Mouse (Mus musculus) gonadal fat pad, adult 2 months (tissue): Measurements from ENCODE around the gene Itm2c. TPM values are rescaled to one million over a fixed set of nuclear protein-coding genes. Genes with fewer than 3 reads are reported as not detected.

Experiments used
- DNase-seq: peaks from one replicate; pipeline ENCODE4 v3.0.0-alpha.2; 2012; ENCODE audit warnings: low read depth
- polyA plus RNA-seq: library from polyadenylated mRNA; depleted of rRNA; stranded (reverse); fragments of >200 nt; gene quantifications from 2 replicates; pipeline ENCODE4 v1.2.3, GENCODE M21; 2012

Gene Itm2c
- polyA plus RNA-seq, 1 experiment, result 350 TPM

- DNase-seq, result no peak
Observed at GRCm38 (mm10) chr1:85899388-85899761, 5.3 kb downstream of the Itm2c start.

- DNase-seq, result peak; percentile 61
Observed at GRCm38 (mm10) chr1:85900521-85901333, 6.6 kb downstream of the Itm2c start.

DNA sequence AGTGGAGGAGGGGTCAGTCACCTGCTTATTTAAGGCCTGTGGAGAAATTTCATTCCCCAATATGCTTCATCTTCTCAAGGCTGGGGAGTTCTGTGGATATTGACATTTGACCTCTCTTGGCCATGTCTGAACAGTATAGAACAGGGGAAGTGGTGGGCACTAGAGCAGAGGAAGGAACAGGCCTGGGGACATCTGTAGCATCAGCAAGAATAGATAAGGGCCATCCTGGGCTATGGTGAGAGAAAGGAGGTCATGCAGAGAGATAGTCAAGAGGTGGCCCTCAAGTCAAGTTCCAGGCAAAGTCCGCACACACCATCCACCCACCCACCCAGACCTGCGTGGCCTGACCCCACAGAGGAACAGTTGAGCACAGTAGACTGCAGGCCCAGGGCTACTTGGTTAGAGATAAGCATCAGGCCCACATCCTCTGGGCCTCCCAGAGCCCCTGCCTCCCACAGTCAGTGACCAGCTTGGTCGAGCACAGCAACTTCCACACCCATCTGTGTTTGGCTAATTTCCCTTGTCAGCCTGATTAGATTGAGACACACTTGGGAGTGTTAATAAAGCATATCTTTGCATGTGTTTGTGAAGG is 7.5 kb downstream of the Itm2c start:
- no peak for DNase-seq

DNA sequence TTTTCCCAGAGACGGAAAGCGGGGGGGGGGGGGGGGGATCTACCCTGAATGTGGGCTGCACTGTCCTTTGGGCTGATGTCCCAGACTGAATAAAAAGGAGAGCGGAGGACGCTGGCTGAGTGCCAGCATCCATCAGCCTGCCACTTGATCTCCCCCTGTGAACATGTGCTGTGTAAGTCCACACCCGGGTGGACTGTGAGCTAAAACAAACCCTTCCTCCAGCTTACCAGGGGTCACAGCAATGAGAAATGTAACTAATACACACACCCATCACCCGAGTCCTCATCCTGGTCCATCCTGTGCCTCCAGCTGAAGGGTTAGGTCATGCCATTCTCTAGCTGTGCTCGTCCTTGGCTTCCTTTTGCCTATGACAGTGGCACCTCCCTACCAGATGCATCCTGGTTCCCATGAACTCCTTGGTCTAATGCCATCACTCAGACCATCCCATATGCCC is 8.1 kb downstream of the Itm2c start:
- no peak for DNase-seq

DNA sequence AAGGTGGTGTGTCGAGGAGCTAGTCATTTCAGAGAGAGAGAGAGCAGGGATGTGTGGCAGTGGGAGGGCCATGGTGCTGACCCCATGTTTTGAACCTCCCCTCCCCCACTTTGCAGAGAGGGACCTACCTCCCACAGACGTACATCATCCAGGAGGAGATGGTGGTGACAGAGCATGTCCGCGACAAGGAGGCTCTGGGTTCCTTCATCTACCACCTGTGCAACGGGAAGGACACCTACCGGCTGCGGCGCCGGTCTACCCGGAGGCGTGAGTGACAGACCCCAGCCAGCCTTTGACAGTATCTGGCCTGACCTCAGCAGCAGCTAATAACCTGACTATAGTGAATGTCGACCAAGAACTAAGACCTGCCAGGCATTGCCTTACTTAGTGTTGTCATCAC is 12.8 kb downstream of the Itm2c start:
- DNase-seq, result no peak

- DNase-seq, result no peak
Observed at GRCm38 (mm10) chr1:85908754-85909590, 14.9 kb downstream of the Itm2c start.

DNA sequence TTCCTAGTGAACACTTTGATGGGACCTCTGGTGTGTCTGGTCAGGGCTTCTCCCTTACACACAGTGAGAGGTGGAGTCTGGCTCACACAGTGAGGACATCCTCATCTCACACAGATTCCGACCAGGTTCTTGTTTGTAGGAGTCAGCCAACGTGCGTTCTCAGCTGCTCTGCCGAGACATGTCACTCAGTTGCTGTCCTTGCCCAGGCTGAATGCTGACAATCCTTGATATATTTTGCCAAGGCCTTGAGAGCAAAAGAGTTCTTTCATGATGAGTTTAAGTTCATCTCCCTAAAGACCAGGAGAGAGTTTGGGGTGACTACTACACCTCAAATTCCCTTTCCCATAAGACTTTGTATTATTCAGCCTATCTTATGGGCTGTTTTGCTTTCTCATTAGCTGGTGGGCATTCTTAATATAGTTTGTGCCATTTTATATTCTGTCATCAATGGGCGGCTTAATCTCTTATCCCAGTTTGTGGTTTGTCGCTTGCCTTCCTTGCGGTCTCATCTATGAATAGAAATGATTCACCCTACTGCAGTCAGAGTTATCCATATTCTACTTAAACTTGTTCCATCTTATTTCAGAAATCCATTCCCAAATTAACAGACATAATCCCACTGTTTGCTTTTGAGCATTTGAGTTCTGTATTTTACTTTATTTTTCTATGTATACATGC is 19.1 kb downstream of the Itm2c start:
- no peak for DNase-seq

DNA sequence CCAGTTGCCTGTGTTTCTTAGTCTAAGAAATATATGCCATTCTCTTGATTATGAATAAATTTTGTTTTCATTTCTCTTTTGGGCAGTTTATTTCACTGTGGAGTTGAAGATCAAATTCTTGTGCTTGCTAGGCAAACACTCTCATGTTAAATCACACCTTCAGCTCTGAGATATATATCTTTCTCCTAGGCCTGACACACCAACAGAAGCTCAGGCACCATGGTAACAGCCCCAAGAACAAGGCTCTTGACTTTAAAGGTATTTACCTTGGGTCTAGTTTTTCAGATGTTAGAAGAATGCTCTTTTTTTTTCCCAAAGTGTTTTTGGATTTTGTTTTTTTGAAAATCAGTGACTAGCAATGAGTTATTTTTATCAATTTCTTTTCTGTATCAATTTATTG is 21.8 kb downstream of the Itm2c start:
- no peak for DNase-seq

DNA sequence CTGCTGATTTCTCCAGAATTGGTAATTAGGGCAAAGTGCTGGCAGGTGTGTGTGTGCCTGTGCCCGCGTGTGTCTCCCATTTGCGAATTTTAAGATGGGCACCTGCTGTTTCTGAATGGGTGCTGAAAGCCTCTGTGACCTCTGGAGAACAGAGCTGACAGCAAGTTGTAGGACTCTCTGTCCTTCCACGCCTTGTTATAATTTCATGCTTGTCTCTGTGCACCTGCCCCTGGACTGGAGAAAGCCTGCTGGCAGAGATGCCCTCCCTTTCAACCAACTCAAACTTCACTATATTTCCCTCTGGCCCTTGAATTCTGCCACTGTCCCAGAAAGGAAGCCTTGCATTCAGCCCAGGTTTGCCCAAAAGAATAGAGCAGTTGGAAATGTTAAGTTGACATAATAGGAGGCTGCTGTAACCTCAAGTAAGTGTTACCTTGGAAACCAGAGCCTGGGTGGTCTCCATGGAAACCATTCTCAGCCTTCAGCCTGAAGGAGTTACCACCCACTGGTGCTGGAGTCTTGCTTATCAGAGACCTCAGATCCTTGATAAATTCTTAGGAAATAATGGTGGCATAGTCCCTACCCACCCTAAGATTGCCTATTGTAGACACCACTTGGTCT is 22.9 kb downstream of the Itm2c start:
- no peak for DNase-seq

DNA sequence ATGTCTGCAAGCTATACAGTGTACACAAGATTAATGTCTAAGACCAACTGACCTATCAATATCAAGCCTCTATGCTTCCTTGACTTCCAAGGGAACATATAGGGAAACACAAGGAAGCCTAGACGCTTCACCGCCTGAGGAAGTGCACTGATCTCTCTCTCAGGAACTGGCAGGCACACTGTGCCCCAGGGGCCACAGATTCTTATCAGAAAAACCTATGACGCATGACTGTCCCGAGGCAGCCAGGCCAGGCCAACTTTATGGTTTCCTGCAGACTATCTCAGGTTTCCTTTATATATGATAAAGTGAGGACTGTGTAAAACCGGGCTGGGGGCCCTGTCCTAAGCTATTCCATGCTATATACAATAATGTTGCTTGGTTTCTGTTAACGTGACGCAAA is 25.5 kb downstream of the Itm2c start:
- no peak for DNase-seq

DNA sequence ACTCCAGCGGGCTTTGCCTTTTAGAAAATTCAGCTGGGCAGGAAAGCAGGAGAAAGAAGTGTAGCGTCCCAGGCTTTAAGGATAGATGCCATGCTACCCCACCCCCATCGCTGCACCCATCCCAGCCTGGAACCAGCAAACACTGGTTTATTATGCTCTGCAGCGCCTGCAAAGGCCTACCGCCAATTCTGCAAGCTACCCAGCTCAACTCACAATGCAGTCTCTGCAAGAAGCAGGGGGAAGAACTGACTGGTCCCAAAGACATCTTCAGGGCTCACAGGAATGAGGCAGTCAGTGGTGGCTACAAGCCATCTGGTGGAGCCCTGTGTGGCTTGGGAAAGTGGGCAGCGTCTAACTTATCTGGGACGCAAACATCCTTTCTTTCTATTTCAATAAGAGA is 27.6 kb downstream of the Itm2c start:
- DNase-seq, result no peak

DNA sequence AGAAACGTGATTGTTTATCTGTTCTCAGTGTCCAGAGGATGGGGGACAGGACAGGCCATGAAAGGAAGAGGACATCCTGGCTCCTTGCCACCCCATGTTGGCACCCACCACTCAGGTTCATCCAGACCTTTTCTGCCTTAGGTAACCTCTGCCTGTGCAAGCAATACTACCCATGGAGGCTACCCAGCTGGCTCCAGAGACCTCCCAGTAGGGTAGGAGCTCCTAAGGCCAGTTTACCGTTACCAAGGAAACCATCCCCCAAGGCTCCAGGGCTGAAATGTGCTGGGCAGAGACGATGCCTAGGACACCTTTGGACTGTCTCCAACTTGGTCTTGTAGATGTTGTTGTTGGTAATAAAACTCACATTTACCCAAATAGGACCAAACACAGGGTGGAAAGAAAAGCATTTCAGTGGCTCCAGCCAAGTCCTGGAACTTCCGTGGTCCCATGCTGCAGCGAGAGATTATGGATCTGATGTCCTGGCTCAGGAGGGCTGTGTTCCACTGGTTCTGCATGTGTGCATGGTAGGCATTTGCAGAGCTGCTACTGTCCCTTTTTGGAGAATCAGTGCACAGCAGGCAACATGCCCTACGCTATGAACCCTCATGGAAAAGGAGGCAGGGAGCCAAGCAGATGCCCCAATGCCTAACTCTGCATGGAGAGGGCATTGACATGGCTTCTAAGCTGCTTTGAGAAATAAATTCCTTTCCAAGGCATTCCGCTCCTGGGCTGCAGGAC is 28.2 kb downstream of the Itm2c start:
- no peak for DNase-seq

- DNase-seq, result no peak
Observed at GRCm38 (mm10) chr1:85922865-85923211, 28.8 kb downstream of the Itm2c start.

GRCm38 (mm10) chr1:85925183-85925582 is 31.1 kb downstream of the Itm2c start:
- DNase-seq, result no peak

GRCm38 (mm10) chr1:85928057-85928687 is 34.1 kb downstream of the Itm2c start, which contains the start of gene 4933407L21Rik:
TSS of gene 4933407L21Rik (plus strand) at chr1:85928483.
- no peak for DNase-seq

DNA sequence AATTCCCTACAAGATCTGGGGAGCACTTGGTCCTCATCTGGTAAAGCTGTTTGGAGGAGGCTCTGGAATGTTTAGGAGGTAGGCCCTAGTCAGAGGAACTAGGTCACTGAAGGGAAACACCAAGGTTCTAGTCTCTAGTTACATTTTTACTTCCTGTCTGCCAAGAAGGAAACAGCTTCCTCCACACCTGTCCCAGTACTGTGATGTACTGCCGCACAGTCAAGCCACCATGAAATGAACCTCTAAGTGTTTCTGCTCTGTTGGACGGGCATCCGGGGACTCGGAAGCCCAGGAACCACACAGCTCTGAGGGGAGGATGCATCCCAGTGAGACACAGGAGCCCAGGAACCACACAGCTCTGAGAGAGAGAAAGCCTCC is 34.6 kb downstream of the Itm2c start:
- no peak for DNase-seq

DNA sequence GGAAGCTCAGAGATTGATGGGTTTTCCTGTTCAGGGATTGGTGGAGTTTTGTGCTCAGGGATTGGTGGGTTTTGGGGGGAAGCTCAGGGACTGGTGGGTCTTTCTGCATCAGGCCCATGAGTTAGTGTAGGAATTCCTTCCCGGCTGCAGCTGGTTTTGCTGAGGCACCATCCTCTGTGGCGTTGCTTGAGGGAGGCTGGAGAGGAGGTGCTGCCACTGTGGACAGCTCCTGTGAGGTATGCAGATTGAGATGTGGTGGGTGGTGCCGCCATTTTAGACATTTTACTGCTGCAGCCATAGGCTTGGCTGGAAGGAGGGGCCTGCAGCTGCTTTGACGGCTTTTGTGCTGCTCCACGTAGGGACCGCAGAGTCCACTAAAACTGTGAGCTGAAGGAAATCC is 35.3 kb downstream of the Itm2c start:
- no peak for DNase-seq

DNA sequence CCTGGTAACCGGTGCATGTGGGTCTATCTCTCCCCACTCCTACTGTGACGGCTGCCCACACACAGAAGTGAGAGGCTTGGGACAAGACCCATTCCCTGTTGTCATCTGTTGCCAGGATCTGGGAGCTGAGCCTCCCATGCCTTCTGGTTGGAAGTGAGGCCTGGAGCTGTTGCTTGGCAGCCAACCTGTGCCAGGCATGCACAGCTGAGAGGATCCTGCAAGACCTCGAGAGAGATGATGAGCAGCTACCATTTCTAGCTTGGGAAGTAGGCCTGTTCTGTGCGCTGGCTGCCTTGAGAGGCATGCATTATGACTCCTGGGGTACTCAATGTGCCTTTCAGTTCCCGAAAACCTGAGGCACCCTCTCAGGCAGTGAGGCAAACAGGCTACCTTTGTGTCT is 37.1 kb downstream of the Itm2c start:
- DNase-seq, result no peak

DNA sequence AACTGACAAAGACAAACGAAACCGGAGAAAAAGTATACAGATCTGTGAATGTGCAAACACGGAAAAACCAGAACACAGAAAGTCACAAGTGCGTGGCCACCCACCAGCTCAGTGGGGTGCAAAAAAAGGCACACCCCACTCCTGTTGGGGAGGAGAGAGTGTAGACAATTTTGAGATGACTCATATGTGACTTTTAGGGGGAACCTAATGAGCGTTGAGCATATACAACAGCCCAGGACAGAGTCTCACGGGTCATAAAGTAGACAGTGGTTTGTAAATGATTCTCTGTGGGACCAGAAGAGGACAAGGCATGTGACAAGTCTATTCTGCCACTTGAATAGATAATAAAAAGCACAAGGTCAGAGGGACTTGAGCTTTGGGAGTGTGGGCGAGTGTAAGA is 39.1 kb downstream of the Itm2c start:
- no peak for DNase-seq

GRCm38 (mm10) chr1:85933631-85934465 is 39.8 kb downstream of the Itm2c start:
- no peak for DNase-seq
